Mouse (Mus musculus) testis, adult 2 months (tissue): ENCODE measurements at regions not wholly inside any gene's neighbourhood (a gene's known extent, or its start where the extent isn't known, plus 50 kb on each side); places are given as distances from the start of the nearest gene placed in this dataset.
"Not testable (repeated sequence)": the region's sequence is repeated elsewhere in the genome, so short reads cannot be mapped to it uniquely, and the experiment has no call there.

ENCODE experiments used
- H3K27ac ChIP-seq: fragments of 200-500 bp; 2 replicates; pipeline ENCODE4 v1.5.1; 2012; ENCODE audit warnings: low read depth, low read length; ENCODE audit not compliant: control insufficient read depth, insufficient read depth
- H3K27me3 ChIP-seq: fragments of 200-500 bp; 2 replicates; pipeline ENCODE4 v1.6.1; 2012; ENCODE audit warnings: mild to moderate bottlenecking, low read length, moderate library complexity; ENCODE audit not compliant: control insufficient read depth, insufficient read depth
- H3K36me3 ChIP-seq: fragments of 200-500 bp; 2 replicates; pipeline ENCODE4 v1.6.1; 2012; ENCODE audit warnings: mild to moderate bottlenecking, low read length; ENCODE audit not compliant: control insufficient read depth, insufficient read depth
- H3K4me1 ChIP-seq: fragments of 200-500 bp; 2 replicates; pipeline ENCODE4 v1.6.1; 2012; ENCODE audit warnings: low read length; ENCODE audit not compliant: control insufficient read depth, insufficient read depth
- H3K4me3 ChIP-seq: fragments of 200-500 bp; 2 replicates; pipeline ENCODE4 v1.5.1; 2012; ENCODE audit warnings: low read depth, mild to moderate bottlenecking, low read length, moderate library complexity, mixed read lengths; ENCODE audit not compliant: control insufficient read depth
- CTCF ChIP-seq: fragments of 200-500 bp; IDR thresholded peaks from 2 replicates; pipeline ENCODE4 v1.5.1; 2012; ENCODE audit warnings: low read depth, mild to moderate bottlenecking, inconsistent platforms, low read length, moderate library complexity; ENCODE audit not compliant: control insufficient read depth, insufficient read depth, insufficient replicate concordance
- POLR2A ChIP-seq: fragments of 200-500 bp; IDR thresholded peaks from 2 replicates; pipeline ENCODE4 v1.6.1; 2012; ENCODE audit warnings: low read depth, mild to moderate bottlenecking, inconsistent platforms, low read length, moderate library complexity; ENCODE audit not compliant: control insufficient read depth

GRCm38 (mm10) chr8:8852656-8853366, 162.5 kb upstream of the Arglu1 start:
- TF ChIP-seq POLR2A: no peak
- TF ChIP-seq CTCF: no peak
- no peak overlapping the region for H3K4me3 ChIP-seq

GRCm38 (mm10) chr8:8851271-8851670, 160.9 kb upstream of the Arglu1 start:
- H3K36me3 ChIP-seq: no peaks in the 10 kb centered on the region
- TF ChIP-seq CTCF (no peak), POLR2A (no peak)
- no peaks in the 10 kb centered on the region for H3K4me1 ChIP-seq
- H3K4me3 ChIP-seq: no peak overlapping the region
- no peaks in the 10 kb centered on the region for H3K27me3 ChIP-seq
- no peak overlapping the region for H3K27ac ChIP-seq

More at GRCm38 (mm10) chr8:8852656-8853366, 162.5 kb upstream of the Arglu1 start:
- H3K27ac ChIP-seq: no peak overlapping the region
- no peaks in the 10 kb centered on the region for H3K36me3 ChIP-seq
- no peaks in the 10 kb centered on the region for H3K4me1 ChIP-seq
- no peaks in the 10 kb centered on the region for H3K27me3 ChIP-seq

GRCm38 (mm10) chr8:8850766-8851165, 160.4 kb upstream of the Arglu1 start:
- Histone ChIP-seq H3K27ac (no peak overlapping the region), H3K36me3 (no peaks in the 10 kb centered on the region), H3K4me1 (no peaks in the 10 kb centered on the region), H3K4me3 (no peak overlapping the region), H3K27me3 (no peaks in the 10 kb centered on the region)
- TF ChIP-seq POLR2A (no peak), CTCF (no peak)

GRCm38 (mm10) chr8:8847579-8847978, 157.3 kb upstream of the Arglu1 start:
- H3K36me3 ChIP-seq: no peaks in the 10 kb centered on the region
- H3K27me3 ChIP-seq: no peaks in the 10 kb centered on the region
- no peak overlapping the region for H3K4me3 ChIP-seq
- H3K27ac ChIP-seq: no peak overlapping the region
- no peaks in the 10 kb centered on the region for H3K4me1 ChIP-seq
- TF ChIP-seq CTCF (no peak), POLR2A (no peak)

GRCm38 (mm10) chr8:8842326-8842725, 152.0 kb upstream of the Arglu1 start:
- Histone ChIP-seq H3K27ac (no peak overlapping the region), H3K4me1 (peaks cover 8% of the 10 kb centered on the region; the same call in 1 of the 2 replicates), H3K36me3 (no peaks in the 10 kb centered on the region), H3K27me3 (no peaks in the 10 kb centered on the region), H3K4me3 (no peak overlapping the region)
- TF ChIP-seq CTCF: no peak
- TF ChIP-seq POLR2A: no peak

- not testable (repeated sequence) for H3K27ac ChIP-seq, H3K4me3 ChIP-seq, H3K27me3 ChIP-seq, H3K4me1 ChIP-seq, H3K36me3 ChIP-seq
These were observed 145.8 kb upstream of the Arglu1 start for GRCm38 (mm10) chr8:8836166-8836565.

GRCm38 (mm10) chr8:8831306-8831705, 141.0 kb upstream of the Arglu1 start:
- H3K27me3 ChIP-seq: no peaks in the 10 kb centered on the region
- H3K4me3 ChIP-seq: peak overlapping the region; percentile 4
- TF ChIP-seq POLR2A: no peak
- TF ChIP-seq CTCF: no peak
- H3K36me3 ChIP-seq: no peaks in the 10 kb centered on the region
- H3K27ac ChIP-seq: no peak overlapping the region
- no peaks in the 10 kb centered on the region for H3K4me1 ChIP-seq

- Histone ChIP-seq H3K27me3 (no peaks in the 10 kb centered on the region), H3K36me3 (no peaks in the 10 kb centered on the region), H3K4me1 (no peaks in the 10 kb centered on the region), H3K4me3 (no peak overlapping the region), H3K27ac (no peak overlapping the region)
- TF ChIP-seq CTCF (no peak), POLR2A (no peak)
These were observed 138.9 kb upstream of the Arglu1 start for GRCm38 (mm10) chr8:8829230-8829629.
